Mouse (Mus musculus) C2C12 (cell line): Measurements from ENCODE around the gene Arhgap28.

Source experiments
- CTCF ChIP-seq: IDR thresholded peaks from one replicate; pipeline ENCODE4 v1.5.1; 2011; ENCODE audit not compliant: control insufficient read depth, insufficient read depth, insufficient read length
- USF1 ChIP-seq: IDR thresholded peaks from one replicate; pipeline ENCODE4 v1.6.1; 2011; ENCODE audit warnings: low read depth, mild to moderate bottlenecking, control low read depth, moderate library complexity

DNA sequence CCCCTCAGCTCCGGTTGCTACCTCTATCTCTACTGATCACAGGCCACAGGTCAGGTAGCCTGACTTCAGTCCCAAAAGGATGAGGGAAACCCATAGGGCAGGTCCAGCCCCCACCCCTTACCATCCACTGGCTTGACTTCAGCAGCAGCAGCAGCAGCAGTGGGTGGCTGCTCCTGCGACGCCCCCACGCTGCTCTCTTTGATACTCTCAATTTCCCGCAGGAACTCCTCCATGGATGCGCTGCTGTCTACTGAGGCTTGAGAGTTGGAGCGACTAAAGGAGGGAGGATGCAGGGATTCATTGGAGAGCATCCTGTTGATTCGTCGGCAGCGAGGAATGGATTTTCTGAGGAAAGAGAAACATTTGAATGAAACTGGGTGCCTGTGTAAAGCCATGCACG lies 102.8 kb downstream of the Arhgap28 start:
- no peak for TF ChIP-seq CTCF
- TF ChIP-seq USF1: no peak
